Mouse (Mus musculus) lung, embryonic 14.5 days (tissue): ENCODE results near the gene Ddx46. TPM values are rescaled to one million over a fixed set of nuclear protein-coding genes. Genes with fewer than 3 reads are reported as not detected.

Experiments used
- ATAC-seq: fragments of 200-750 bp; cut with Nextera tagmentation; 2 replicates; pipeline ENCODE4 v1.8.0; 2017; ENCODE audit warnings: mild to moderate bottlenecking, moderate TSS enrichment, moderate library complexity; ENCODE audit not compliant: insufficient read depth
- DNase-seq: peaks from one replicate; pipeline ENCODE4 v3.0.0-alpha.2; 2015
- H3K27ac ChIP-seq: fragments of 300-500 bp; sonication (generic); 2 replicates; pipeline ENCODE4 v1.5.1; 2014; ENCODE audit warnings: low read depth, mild to moderate bottlenecking, moderate library complexity
- H3K27me3 ChIP-seq: fragments of 300-500 bp; sonication (generic); 2 replicates; pipeline ENCODE4 v1.6.1; 2014; ENCODE audit warnings: low read length, control low read depth; ENCODE audit not compliant: insufficient read depth
- H3K36me3 ChIP-seq: fragments of 300-500 bp; sonication (generic); 2 replicates; pipeline ENCODE4 v1.6.1; 2014; ENCODE audit warnings: control low read depth; ENCODE audit not compliant: insufficient read depth
- H3K4me1 ChIP-seq: fragments of 300-500 bp; sonication (generic); 2 replicates; pipeline ENCODE4 v1.6.1; 2014; ENCODE audit warnings: antibody characterized with exemption, control low read depth; ENCODE audit not compliant: insufficient read depth
- H3K4me2 ChIP-seq: fragments of 300-500 bp; sonication (generic); 2 replicates; pipeline ENCODE4 v1.6.1; 2014; ENCODE audit warnings: mild to moderate bottlenecking
- H3K4me3 ChIP-seq: fragments of 300-500 bp; sonication (generic); 2 replicates; pipeline ENCODE4 v1.5.1; 2014; ENCODE audit warnings: low read depth, low read length
- H3K9ac ChIP-seq: fragments of 300-500 bp; sonication (generic); 2 replicates; pipeline ENCODE4 v1.6.1; 2014
- H3K9me3 ChIP-seq: fragments of 300-500 bp; sonication (generic); 2 replicates; pipeline ENCODE4 v1.6.1; 2016; ENCODE audit warnings: low read depth, low read length, control low read depth
- CTCF ChIP-seq: IDR thresholded peaks from 2 replicates; pipeline ENCODE4 v1.5.1; 2016; ENCODE audit warnings: antibody characterized with exemption, low read depth
- WGBS: fragments of 180-500 bp; shearing (Covaris S2); extraction: QIAGEN DNeasy Blood & Tissue Kit; methylation state at CpG from one replicate; pipeline ENCODE4 v1.1.7; 2014; 5-methylcytosine and 5-hydroxymethylcytosine counted together
- polyA plus RNA-seq: library from polyadenylated mRNA; unstranded; fragments of >200 nt; fragmentation: Nextera tagmentation; extraction: Ambion mirVana; gene quantifications from 2 replicates; pipeline ENCODE4 v1.2.1, GENCODE M21; 2014

Gene Ddx46
- 38.5 and 43.7 TPM in 2 replicates for polyA plus RNA-seq

- no peak within 1 kb of the TSS for H3K27ac ChIP-seq
- no peaks in the 10 kb centered on the region for H3K9me3 ChIP-seq
- peak within 1 kb of the TSS; percentile 70 for H3K4me2 ChIP-seq
- DNase-seq (peak; percentile 95), ATAC-seq (peak; percentile 91)
- no peaks in the 10 kb centered on the region for H3K27me3 ChIP-seq
- H3K9ac ChIP-seq = peak within 1 kb of the TSS; percentile 90
- 4% methylated on average over 30 of the region's 30 CpGs for WGBS
- H3K4me3 ChIP-seq = peak within 1 kb of the TSS; percentile 94
- peak; percentile 90 for TF ChIP-seq CTCF
- H3K4me1 ChIP-seq = peaks cover 3% of the 10 kb centered on the region; the same call in 1 of the 2 replicates
- H3K36me3 ChIP-seq = peaks cover 45% of the 10 kb centered on the region
Observed at GRCm38 (mm10) chr13:55634639-55635127, at the start of gene Ddx46. Gene Ddx46, plus strand, starts transcription at chr13:55635027.

- Histone ChIP-seq H3K9ac (no peak overlapping the region), H3K4me1 (no peaks in the 10 kb centered on the region), H3K36me3 (peaks cover 29% of the 10 kb centered on the region), H3K4me2 (no peak overlapping the region), H3K27ac (no peak overlapping the region), H3K9me3 (no peaks in the 10 kb centered on the region), H3K4me3 (no peak overlapping the region), H3K27me3 (no peaks in the 10 kb centered on the region)
- WGBS = 67% methylated on average over 4 of the region's 4 CpGs
- no peak for TF ChIP-seq CTCF
- ATAC-seq = no peak
- DNase-seq = peak; percentile 12
Observed at GRCm38 (mm10) chr13:55591961-55592490, 42.8 kb upstream of the Ddx46 start.

GRCm38 (mm10) chr13:55592512-55593253 lies 42.1 kb upstream of the Ddx46 start:
- peak overlapping the region; percentile 48; the same call in 1 of the 2 replicates for H3K27ac ChIP-seq
- peaks cover 35% of the 10 kb centered on the region for H3K36me3 ChIP-seq
- peak overlapping the region; percentile 90 for H3K9ac ChIP-seq
- H3K4me2 ChIP-seq = peak overlapping the region; percentile 85
- DNase-seq = peak; percentile 99
- ATAC-seq = peak; percentile 99
- no peaks in the 10 kb centered on the region for H3K27me3 ChIP-seq
- no peaks in the 10 kb centered on the region for H3K9me3 ChIP-seq
- TF ChIP-seq CTCF = peak; percentile 18; the same call in 1 of the 2 replicates
- H3K4me1 ChIP-seq = no peaks in the 10 kb centered on the region
- WGBS = 5% methylated on average over 29 of the region's 29 CpGs
- peak overlapping the region; percentile 89 for H3K4me3 ChIP-seq

- no peak for DNase-seq
- H3K27ac ChIP-seq = peak overlapping the region; percentile 48; the same call in 1 of the 2 replicates
- whole genome bisulfite sequencing = under 1% methylated on average over 31 of the region's 31 CpGs
Observed at GRCm38 (mm10) chr13:55593254-55593747, 41.5 kb upstream of the Ddx46 start.

GRCm38 (mm10) chr13:55595375-55595774 lies 39.5 kb upstream of the Ddx46 start:
- no peaks in the 10 kb centered on the region for H3K27me3 ChIP-seq
- 88% methylated on average over 12 of the region's 12 CpGs for WGBS
- H3K4me1 ChIP-seq = no peaks in the 10 kb centered on the region
- ATAC-seq = no peak
- no peak overlapping the region for H3K4me3 ChIP-seq
- peaks cover 41% of the 10 kb centered on the region for H3K36me3 ChIP-seq
- no peak overlapping the region for H3K4me2 ChIP-seq
- H3K27ac ChIP-seq = no peak overlapping the region
- H3K9ac ChIP-seq = no peak overlapping the region
- no peaks in the 10 kb centered on the region for H3K9me3 ChIP-seq
- TF ChIP-seq CTCF = no peak
- DNase-seq = no peak

More at GRCm38 (mm10) chr13:55593254-55593747, 41.5 kb upstream of the Ddx46 start:
- Histone ChIP-seq H3K4me3 (peak overlapping the region; percentile 89), H3K9ac (peak overlapping the region; percentile 90), H3K9me3 (no peaks in the 10 kb centered on the region), H3K27me3 (no peaks in the 10 kb centered on the region), H3K36me3 (peaks cover 38% of the 10 kb centered on the region), H3K4me2 (peak overlapping the region; percentile 85), H3K4me1 (no peaks in the 10 kb centered on the region)
- ATAC-seq = peak; percentile 56
- TF ChIP-seq CTCF = no peak

GRCm38 (mm10) chr13:55596802-55597201 lies 38.0 kb upstream of the Ddx46 start:
- H3K27me3 ChIP-seq = no peaks in the 10 kb centered on the region
- no peak overlapping the region for H3K9ac ChIP-seq
- no peak overlapping the region for H3K4me3 ChIP-seq
- no peaks in the 10 kb centered on the region; the same call in 1 of the 2 replicates for H3K4me1 ChIP-seq
- no peak overlapping the region for H3K4me2 ChIP-seq
- ATAC-seq (no peak), DNase-seq (no peak)
- H3K27ac ChIP-seq = no peak overlapping the region
- H3K9me3 ChIP-seq = no peaks in the 10 kb centered on the region
- TF ChIP-seq CTCF = no peak
- peaks cover 41% of the 10 kb centered on the region for H3K36me3 ChIP-seq
- WGBS = 94% methylated on average over 12 of the region's 12 CpGs
